Mouse (Mus musculus) urinary bladder, postnatal 4 days (tissue): Measurements from ENCODE around the gene Tns4.

ENCODE experiments used
- DNase-seq, 2 experiments: peaks; one replicate each; pipeline ENCODE4 v3.0.0; 2021 to 2022; ENCODE audit warnings: low spot score in 2 of 2

Gene Tns4

DNA sequence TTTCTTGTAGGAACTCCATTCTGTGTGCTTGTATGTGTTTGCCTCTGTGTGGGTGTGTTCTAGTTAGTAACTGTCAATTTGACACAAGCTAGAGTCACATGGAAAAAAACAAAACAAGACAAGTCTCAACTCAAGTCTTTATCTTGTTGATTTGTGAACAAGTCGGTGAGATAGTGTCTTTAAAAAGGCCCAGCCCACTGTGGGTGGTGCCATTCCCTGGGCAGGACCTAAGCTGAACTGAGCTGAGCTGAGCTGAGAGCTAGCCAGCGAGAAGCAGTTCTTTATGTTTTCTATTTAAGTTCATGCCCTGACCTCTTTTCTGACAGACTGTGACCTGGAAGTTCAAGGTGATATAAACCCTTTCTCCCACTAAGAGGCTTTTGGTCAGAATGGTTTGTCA is 2.6 kb upstream of the Tns4 start:
- DNase-seq, result no peak

DNA sequence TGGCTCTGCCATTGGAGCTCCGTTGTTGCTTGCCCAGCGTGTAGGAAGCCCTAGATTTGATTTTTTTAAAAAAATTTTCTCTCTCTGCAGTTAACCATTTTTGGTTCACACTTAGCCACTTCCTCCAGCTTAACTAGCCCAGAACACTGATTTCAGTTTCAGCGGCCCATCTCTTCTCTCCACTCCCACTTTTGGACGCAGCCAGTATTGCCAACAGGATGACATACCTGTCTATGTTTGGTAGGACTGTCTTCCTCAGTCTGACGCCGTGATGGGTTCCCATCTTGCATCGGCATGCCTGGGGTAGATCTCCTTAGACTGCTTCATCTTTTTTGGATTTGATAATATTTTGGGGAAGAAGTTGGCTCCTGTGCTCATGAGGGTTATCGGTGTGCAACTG is 1.3 kb upstream of the Tns4 start:
- no peak for DNase-seq

DNA sequence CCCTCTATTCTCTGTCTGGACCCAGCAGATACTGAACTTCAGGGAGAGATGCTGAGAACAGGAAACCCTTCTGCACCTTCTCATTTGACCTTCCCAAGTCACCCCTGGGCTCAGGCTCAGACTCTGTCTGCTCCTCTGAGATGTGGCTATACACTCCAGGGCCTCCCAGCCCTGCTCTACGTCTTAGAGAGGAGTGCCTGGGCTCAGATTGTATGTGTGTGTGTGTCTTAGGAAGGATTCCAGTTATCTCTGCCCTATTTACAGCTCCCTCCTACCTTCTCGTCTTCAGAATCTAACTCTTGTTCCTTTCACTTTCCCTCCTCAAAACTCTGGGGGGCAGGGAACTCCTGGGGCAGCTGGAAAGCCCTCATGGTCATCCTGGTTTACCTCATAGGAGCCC is 620 bp downstream of the Tns4 start:
- DNase-seq, result no peak

DNA sequence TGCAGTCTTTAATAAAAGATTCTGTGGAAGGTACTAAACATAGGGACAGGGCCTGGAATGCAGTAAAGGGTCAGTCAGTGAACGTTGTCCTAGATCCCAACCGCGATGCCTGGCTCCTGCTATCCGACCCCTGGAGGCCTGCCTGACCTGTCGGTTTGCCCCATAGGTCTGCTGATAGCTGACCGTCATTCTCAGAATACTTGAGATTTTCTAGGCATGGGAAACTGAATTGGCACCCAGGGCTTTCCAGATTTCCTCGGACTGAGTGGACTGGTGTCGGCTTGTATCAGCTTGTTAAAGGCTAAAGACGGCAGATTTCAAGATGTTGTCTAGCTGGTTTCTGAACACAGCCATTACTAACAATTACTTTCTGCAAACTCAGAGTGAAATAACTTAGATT is 4.7 kb downstream of the Tns4 start:
- DNase-seq, result no peak

DNA sequence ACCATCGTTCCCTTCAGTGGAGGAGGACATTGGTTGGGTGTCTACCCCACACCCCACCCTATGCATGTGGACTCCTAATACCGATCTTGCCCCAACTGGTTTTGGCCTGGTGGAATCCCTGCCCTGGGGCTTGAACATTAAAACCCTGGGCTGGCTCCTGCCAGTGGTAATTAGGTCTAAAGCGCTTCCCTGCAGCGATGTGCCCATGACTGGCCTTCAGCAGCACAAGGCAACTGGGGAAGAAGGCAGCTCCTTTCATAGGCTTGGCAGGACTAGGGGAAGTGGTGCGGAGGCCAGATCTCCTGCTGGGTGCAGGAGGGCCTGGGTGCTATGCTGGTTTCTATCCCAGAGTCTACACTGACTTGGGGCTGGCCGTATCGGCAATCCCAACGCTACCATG is 5.6 kb downstream of the Tns4 start:
- DNase-seq, result no peak

DNA sequence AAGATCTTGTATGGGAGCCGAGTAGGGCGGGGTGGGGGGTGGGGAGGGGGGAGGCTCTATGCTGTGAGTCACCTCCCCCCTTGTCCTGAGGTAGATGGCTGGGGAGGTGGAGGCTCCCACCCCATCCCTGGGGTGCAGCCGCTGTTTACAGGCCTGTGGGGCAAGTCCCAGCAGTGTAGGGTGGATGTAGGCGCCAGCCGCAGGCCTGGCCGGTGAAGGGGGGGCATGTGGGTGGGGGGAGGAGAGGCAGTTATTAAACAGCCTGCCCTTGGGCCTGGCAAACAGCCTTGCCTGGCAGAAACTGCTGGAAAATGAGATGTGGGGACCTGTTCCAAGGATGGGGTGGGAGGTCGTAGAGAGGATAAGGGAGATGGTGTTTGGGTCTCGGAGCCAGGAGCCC is 7.0 kb downstream of the Tns4 start:
- DNase-seq, result peak in 1 of 2 experiments; percentile 57

DNA sequence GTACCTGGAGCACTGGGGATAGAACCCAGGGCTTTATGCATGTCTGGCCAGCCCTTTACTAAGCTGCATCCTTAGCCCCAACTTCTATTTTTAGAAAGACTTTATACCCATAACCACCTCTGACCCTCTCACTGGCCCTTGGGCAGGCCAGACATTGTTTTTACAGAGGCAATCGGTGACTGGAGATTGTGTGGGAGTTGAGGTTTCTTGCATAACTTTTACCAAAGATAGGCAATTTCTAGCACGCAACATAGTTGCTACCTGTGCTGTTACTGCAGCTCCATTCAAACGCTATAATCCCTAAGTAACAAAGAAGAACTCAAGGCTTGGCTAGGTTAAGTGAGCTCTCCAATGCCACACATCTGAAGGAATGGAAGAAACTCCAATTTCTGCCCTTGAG is 7.5 kb downstream of the Tns4 start:
- DNase-seq, result no peak

DNA sequence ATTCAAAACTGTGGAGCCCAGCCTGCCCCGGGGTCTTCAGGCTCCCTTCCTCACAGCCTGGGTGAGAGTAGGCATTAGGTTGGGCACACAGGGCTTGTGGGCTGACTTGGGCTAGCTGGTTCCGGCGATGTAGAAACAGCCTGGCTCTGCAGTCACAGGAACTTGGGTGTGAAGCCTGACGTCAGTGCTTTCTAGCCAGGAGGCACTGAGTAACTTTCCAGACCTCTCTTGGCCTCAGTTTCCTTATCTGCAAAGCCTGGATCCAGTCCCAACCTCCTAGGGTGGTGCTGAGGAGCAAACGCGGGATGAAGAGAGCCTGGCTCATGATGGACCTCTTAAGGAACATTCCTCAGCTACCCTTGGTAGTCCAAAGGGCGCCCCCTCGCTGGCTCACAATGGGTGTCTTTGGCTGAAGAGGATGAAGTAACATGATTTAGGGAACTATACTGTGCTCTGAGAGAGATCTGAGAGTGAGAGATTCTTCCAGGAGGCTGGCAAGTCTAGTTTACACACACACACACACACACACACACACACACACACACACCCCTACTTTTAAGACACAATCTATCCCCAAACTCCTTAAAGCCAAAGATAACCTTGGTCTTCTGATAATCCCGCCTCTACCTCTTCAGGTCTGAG is 8.1 kb downstream of the Tns4 start:
- DNase-seq, result no peak

DNA sequence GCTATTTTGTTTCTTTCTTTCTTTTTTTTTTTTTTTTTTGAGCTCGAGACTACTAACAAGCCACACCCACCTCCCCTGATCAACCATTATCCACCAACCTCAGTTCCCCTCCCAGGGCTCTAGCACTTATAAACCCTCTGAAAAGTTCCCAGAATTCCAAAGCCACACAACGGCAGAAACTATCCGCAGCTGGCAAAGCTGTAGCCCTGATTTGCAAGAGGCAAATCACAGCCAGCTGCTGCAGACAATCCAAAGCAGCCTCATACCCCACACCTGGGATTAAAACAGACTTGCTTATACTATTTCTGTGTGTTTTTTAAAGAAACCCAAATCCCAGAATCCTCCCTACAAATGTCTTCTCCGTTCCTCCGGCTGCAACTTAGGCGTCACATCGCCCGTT is 11.2 kb downstream of the Tns4 start:
- DNase-seq, result no peak

DNA sequence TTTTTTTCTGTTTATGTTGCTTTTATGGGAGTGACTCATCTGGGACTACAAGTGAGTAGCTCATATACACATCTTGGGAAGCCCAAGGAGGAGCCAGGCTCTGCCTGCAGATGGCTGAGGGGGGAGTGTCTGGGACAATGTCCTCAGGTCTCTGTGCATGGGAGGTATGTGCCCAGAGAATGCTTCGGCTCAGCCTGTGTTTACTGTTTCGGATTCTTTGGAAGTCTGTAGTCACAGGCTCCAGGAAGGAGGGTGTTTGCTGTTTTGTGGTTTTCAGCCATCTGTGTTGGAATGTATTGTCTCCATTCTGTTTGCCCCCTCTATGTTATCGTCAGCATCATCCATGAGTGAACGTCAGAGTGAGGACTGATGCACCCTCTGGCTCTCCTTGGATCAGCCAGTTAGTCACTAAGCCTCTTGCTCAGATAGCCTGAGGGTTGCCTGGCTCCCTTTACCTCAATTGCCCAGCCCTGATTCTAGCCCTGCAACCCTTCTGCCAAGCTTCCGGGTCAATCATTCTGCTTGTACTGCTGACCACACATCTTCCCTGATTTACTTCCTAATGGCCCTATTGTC is 12.3 kb downstream of the Tns4 start:
- no peak for DNase-seq

DNA sequence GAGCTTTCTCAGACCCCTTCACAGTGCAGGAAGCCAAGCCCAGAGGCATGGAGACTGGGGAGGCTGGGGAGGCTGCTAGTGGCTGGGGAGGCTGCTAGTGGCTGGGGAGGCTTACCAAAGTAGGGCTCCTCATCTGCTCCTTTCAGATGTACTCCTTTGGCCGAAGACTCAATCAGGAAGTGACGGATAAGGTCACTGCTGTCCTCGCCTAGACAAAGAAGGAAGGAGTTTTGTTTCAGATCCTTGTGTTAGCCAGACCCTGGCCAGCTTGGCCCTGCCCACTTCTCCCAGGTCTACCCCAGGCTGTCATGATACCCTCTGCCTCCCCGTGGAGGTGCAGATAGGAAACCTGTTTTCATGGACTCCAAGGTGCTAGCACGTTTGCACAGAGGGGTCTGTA is 15.3 kb downstream of the Tns4 start:
- no peak for DNase-seq

DNA sequence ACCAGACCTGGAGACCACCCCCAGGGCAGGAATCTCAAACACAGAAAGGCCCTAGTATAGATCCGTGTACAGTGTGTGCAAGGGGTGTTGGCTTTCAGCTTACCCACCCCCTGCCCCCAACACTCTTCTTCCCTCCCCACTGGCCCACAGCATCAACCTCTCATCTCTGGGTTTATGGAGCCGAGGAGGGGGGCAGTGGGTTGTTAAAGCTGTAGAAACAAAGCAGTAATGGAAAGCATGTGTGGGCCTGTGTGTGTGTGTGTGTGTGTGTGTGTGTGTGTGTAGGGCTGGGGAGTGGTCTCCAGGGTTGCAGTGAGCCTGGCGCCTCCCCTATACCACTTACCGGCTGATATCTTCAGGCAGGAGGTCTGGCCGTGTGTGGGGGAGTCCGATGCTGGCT is 17.2 kb downstream of the Tns4 start:
- no peak for DNase-seq

DNA sequence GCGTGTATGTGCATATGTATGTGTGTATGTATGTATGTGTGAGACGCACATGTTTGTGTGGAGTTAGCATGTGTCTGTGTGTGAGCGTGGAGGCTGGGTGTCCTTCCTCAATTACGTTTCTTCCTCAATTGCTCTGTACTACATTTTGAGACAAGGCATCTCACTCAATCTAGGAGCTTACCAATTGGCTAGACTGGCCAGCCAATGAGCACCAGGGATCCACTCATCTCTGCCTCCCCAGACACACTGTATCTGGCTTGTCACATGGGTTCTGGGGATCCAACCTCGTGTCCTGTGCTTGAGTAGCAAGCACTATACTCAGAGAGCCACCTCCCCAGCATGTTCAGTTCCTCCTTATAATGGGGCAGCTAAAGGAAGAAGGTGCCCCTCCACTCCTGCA is 20.7 kb downstream of the Tns4 start:
- DNase-seq, result no peak

DNA sequence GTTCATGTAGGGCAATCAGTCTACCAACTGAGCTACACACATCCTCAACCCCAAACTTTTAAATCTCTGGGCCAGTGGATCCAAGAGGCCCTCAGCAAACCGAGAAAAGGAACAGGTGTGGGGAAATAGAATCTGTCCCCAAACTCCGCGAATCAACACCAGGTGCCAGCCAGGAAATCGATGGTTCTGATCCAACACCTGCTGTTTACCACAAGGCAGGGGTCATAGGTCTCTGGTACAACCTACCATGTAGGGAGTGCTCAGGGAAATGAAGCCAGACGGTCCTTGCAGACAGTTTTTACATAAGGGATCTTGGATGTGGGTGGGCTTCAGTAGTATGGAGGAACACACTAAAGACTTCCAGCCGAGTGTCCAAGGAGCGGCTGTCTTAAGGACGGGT is 21.5 kb downstream of the Tns4 start:
- DNase-seq, result no peak

DNA sequence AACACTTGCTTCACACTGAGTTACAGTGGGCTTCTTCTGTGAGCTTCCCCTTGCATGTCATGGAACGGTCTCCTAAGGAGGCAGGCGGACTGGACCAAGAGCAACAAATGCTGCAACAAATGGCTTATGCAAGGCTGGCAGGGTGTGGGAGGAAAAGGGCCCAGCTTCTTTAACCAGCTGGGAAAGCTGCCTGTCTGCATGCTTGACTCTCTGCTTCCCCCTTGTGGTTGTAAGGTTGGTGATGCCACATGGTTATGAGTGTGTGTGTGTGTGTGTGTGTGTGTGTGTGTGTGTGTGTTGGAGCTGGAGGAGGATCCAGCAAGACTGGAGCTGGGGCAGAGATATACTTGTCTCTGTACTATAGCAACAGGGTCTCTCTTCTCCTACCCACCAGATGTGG is 23.1 kb downstream of the Tns4 start:
- peak; percentile 77 to 88 for DNase-seq

DNA sequence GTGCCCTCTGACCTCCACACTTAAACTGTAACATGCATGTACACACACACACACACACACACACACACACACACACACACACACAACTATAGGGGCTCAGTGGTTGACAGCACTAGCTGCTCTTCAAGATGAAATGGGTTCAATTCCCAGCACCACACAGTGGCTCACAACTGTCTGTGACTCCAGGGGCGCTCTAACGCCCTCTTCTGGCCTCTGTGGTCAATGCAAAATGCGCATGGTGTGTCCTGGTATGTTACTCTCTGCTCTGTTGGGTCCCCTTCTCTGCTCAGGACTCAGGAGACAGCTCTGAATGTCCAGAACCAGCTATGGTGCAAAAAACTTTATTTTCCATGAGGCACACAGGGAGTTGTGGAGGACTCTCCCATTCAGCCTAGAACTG is 23.8 kb downstream of the Tns4 start:
- DNase-seq, result no peak

DNA sequence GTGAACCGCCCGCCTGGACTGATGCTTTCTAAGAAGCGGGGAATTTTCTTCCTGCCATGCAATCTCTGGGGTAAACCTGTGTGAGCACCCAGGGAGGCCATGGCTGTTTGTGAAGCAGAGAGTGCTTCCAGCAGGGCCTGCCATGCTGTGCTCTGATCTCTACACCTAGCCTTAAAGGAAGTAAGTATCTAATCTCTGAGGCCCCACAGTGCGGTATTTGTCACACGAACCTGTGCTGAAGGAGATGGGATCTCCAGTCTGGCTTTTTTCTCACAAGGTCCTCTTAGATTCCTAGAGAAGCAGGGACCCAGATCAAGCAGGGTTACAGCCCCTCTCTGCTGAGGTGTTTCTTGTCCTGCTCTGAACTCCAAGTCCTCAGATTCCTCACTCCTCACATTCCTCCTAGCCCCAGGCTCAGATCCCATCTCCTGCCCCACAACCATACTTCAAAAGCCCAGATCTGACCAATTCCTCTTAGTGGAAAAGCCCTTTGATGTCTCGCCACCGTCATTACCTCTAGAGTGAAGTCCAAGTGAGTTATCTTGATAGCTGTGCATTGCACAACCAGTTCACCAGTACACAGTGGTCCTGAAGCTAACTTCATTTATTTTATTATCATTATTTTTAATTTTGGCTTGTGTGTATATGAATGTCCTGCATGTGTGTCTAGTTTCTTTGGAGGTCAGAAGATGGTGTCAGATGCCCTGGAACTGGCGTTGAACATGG is 25.5 kb downstream of the Tns4 start:
- no peak for DNase-seq

DNA sequence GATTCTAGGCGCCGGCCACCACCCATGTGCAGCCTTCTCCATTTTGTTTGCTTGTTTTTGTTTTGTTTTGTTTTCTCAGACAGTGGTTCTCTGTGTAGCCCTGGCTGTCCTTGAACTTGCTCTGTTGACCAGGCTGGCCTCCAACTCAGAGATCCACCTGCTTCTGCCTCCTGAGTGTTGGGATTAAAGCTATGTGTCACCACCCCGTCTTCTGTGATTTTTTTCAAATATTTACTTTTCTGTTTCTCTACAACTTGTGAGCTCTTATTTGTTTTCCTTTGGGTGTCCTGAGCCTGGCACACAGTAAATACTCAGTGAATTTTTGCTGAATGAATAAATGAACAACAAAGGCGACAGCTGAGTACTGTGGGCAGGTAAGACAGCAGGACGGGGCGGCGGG is 26.4 kb downstream of the Tns4 start:
- DNase-seq, result no peak

DNA sequence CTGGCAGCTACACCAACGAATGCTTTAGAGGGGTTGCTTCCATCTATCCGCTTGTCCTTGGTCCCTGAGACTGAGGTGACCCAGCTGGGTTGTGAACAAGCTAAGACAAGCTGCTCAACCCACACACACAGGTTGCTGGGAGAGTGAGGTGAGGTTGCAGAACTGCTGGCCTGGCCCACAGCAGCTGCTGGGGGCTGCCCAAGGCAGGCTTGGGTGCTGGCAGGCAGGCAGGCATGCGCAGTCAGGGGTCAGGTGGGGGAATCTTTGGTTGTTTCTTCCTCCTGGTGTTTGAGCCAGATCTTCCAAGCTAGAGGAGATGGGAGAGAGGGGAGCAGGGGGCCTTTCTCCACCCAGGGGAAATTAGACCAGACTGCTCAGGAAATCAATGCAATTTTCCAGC is 28.7 kb downstream of the Tns4 start:
- DNase-seq, result no peak

DNA sequence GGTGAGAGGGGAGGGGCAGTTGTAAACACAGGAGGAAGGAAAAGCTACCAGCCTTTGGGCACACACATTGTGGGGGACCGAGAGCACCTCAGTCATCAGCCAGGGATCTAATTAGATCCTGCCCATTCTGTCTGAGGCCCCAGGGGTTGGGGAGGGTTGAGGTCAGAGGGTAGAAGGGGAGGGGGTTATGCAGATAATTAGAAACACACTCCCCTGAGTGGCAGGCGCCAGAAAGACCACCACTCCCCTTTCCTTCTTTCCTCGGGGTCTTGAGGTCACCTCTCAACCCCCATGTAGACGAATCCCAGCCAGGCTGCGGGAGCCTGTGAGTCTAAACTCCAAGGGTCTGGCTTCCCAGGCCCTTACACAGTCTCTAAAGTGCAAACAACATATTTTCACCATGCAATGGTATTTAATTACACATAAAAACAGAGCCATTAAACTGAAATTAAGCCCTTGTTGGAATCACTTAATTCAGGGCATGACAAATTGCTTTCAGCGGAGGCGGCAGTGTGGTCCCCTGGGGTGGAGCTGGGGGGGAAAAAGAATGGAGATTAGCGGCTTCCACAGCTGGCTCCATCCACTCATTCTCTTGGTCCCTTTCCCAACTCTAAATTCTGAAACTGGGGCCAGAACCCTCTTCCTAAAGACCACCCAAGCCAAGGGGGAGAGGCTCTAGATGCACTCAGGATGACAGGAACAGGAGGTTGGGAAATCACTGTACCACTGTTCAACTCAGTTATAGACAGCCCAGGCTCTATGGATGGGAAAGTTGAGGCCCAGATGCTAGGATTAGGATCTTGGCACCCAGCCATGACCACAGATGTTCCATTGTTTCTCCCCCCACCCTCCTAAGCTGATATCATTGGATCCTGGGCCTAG is 33.3 kb downstream of the Tns4 start:
- peak in 1 of 2 experiments; percentile 43 for DNase-seq

DNA sequence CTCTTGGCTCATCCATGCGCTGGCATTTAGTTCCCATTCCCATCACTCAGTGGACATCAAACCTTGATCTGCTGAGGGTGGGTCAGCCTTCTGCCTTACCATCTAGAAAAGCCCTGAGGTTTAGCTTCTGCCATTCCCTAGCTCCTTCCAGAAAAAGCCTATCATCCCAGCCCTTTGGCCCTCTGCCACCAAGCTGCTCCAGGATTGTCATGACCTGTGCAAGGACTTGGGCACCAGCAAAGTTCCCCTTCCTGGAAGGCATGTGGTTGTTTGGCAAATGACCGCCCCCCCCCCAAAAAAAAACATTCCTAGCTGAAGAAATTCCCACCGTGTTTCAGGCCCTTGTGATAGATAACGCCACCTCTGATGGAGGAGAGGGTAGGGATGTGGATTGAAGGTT is 34.0 kb downstream of the Tns4 start:
- DNase-seq, result no peak

DNA sequence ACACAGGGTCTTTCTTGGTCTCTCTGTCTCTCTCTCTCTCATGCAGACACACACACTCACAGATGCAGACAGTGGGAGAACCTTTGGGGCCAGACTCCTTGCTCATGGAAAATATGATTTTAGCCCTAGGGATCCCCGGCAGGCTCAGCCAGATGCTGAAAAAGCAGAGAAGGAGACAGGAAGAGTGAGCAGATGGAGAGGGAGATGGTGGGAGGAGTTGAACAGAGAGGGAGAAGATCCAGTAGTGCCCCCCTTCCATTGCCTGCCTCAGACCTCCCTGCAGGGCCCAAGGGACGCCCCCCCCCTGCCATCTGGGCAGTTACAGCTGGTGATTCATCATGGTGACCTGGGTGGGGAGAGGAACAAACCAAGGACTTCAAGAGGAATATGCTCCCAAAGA is 41.5 kb downstream of the Tns4 start:
- DNase-seq, result no peak

DNA sequence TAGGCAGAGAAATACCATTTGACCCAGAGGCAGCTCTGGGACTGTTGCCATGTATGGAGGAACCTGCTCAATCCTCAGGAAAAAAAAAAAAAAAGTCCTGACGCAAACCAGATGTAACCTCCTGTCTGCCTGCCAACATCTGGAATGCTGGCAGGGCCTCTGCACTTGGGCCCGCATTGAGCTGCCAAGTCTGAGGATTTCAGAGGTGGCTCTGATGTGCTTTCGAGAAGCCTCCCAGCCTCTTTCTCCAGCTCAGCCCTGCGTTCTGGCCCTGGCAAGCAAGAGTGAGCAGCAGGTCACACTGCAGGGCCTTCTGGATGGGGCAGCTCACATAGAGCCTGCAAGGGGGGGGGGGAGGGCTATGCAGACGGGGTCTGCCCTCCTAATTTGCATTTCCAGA is 42.0 kb downstream of the Tns4 start:
- peak; percentile 74 to 76 for DNase-seq
